Mouse (Mus musculus) ES-Bruce4 (cell line): ENCODE results near the gene Grin1.

Experiments
- CTCF ChIP-seq: IDR thresholded peaks from one replicate; pipeline ENCODE4 v1.8.1; 2011; ENCODE audit warnings: low read depth, low read length
- POLR2A ChIP-seq: IDR thresholded peaks from one replicate; pipeline ENCODE4 v1.8.1; 2011; ENCODE audit warnings: low read length; ENCODE audit not compliant: insufficient read depth

GRCm38 (mm10) chr2:25286837-25287636, 31.9 kb downstream of the Grin1 start:
- TF ChIP-seq CTCF: no peak
- TF ChIP-seq POLR2A: no peak
